Mouse (Mus musculus) CH12.LX (cell line): ENCODE measurements around the gene Il1r1.

Experiments used
- BHLHE40 ChIP-seq: IDR thresholded peaks from 2 replicates; pipeline ENCODE4 v1.6.1; 2011; ENCODE audit warnings: mild to moderate bottlenecking, low read depth, low read length, improper control_type of control experiment
- CTCF ChIP-seq, 2 experiments: IDR thresholded peaks in 1 of 2; conservative IDR thresholded peaks in 1 of 2; 2 replicates each; pipeline ENCODE4 v1.5.1; 2011 to 2012; ENCODE audit warnings: low read depth in 2 of 2, low read length in 2 of 2, improper control_type of control experiment in 1 of 2, inconsistent platforms in 1 of 2, mild to moderate bottlenecking in 1 of 2, moderate library complexity in 1 of 2
- E2F4 ChIP-seq: IDR thresholded peaks from 2 replicates; pipeline ENCODE4 v1.6.1; 2011; ENCODE audit warnings: low read depth, low read length, improper control_type of control experiment; ENCODE audit not compliant: insufficient replicate concordance
- EP300 ChIP-seq: IDR thresholded peaks from 2 replicates; pipeline ENCODE4 v1.6.1; 2011; ENCODE audit warnings: low read length, improper control_type of control experiment
- GABPA ChIP-seq: IDR thresholded peaks from 2 replicates; pipeline ENCODE4 v1.6.1; 2012; ENCODE audit warnings: low read depth, low read length, improper control_type of control experiment, inconsistent platforms; ENCODE audit not compliant: insufficient replicate concordance
- POLR2A ChIP-seq: IDR thresholded peaks from 2 replicates; pipeline ENCODE4 v1.6.1; 2011; ENCODE audit warnings: low read depth, mild to moderate bottlenecking, improper control_type of control experiment, low read length
- RAD21 ChIP-seq: IDR thresholded peaks from 2 replicates; pipeline ENCODE4 v1.6.1; 2011; ENCODE audit warnings: low read depth, mild to moderate bottlenecking, low read length, improper control_type of control experiment, moderate library complexity
- SMC3 ChIP-seq: IDR thresholded peaks from 2 replicates; pipeline ENCODE4 v1.6.1; 2011; ENCODE audit warnings: low read depth, low read length, improper control_type of control experiment
- USF2 ChIP-seq: conservative IDR thresholded peaks from 2 replicates; pipeline ENCODE4 v1.6.1; 2011; ENCODE audit warnings: low read depth, low read length, improper control_type of control experiment
- ZNF384 ChIP-seq: IDR thresholded peaks from 2 replicates; pipeline ENCODE4 v1.6.1; 2012; ENCODE audit warnings: low read depth, low read length, improper control_type of control experiment, inconsistent platforms

- TF ChIP-seq E2F4 (no peak), CTCF (conservative IDR thresholded peaks at IDR 0.05 in 1 of 2, IDR thresholded peaks at IDR 0.05 in 1 of 2; ENCODE audit: low read depth in 2 of 2, low read length in 2 of 2) (no peak), BHLHE40 (no peak), POLR2A (no peak), ZNF384 (no peak), USF2 (no peak), RAD21 (no peak), SMC3 (no peak), EP300 (no peak), GABPA (no peak)
Observed at GRCm38 (mm10) chr1:40236694-40237093, 11.8 kb downstream of the Il1r1 start.
